Mouse (Mus musculus) left cerebral cortex, postnatal 36 days (tissue): ENCODE data around the gene Ppm1d. TPM values are rescaled to one million over a fixed set of nuclear protein-coding genes. Genes with fewer than 3 reads are reported as not detected.

Source experiments
- DNase-seq, 2 experiments: peaks; one replicate each; pipeline ENCODE4 v3.0.0; 2021 to 2022; ENCODE audit warnings: low spot score in 2 of 2, mixed read lengths in 1 of 2
- intact Hi-C: fragments of 180-260 bp; cut with DNase I; formaldehyde crosslinking; loops from one replicate; pipeline ENCODE4 v1.15.1; 2025
- total RNA-seq, 2 experiments: library from RNA; stranded (reverse); gene quantifications; 2 replicates each; pipeline ENCODE4 v1.2.3; 2021

Gene Ppm1d
- total RNA-seq, 2 experiments from 2014 or later = 17.5 to 19.9 TPM

- DNase-seq = no peak
- intact Hi-C loops = no loop called here
These were observed 82.9 kb downstream of the Ppm1d start for GRCm38 (mm10) chr11:85393990-85394389.

DNA sequence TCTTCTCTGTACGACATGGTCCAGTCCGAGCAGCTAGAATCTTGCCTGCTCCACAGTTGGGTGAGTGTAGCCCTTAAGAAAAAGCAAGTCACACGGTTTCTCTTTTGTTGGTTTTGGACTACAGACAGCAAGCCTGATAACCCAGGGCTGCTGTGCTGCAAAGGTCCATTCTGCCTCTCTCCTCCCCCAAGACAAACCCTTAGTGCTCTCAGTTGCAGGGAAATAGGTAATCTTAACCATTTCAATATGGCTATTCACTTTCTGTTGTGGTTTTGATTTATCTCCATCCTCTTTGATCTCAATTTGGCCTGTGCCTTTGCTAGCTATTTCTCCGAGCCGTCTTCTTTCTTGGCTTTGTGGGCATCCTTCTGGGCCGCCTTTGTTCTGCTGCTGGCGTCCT lies 84.3 kb downstream of the Ppm1d start:
- no peak for DNase-seq
- intact Hi-C loops = no loop called here

Other genes with a start within 250 kb of the Ppm1d start
- 100 to 1,000 TPM; 111 to 117 TPM for gene Usp32, start 171.1 kb upstream of the Ppm1d start, total RNA-seq
- not detected for gene 1700125H20Rik, start 140.8 kb upstream of the Ppm1d start, total RNA-seq
- gene Appbp2, start 76.1 kb upstream of the Ppm1d start, total RNA-seq = 10 to 100 TPM; 57.0 to 59.8 TPM
- 10 to 100 TPM; 69.6 to 74.1 TPM for gene Bcas3, start 41.9 kb downstream of the Ppm1d start, total RNA-seq